Mouse (Mus musculus) brain, embryonic 14.5 days (tissue): ENCODE data around the gene Tac2. TPM values are rescaled to one million over a fixed set of nuclear protein-coding genes. Genes with fewer than 3 reads are reported as not detected.

Source experiments
- DNase-seq: peaks from one replicate; pipeline ENCODE4 v3.0.0-alpha.2; 2011; ENCODE audit warnings: low read depth
- CTCF ChIP-seq: fragments of 200-500 bp; IDR thresholded peaks from 2 replicates; pipeline ENCODE4 v1.5.1; 2012; ENCODE audit warnings: inconsistent platforms, mild to moderate bottlenecking, moderate library complexity, borderline replicate concordance; ENCODE audit not compliant: insufficient read depth, insufficient read length; ENCODE audit errors: extremely low read depth
- POLR2A ChIP-seq: fragments of 200-500 bp; IDR thresholded peaks from 2 replicates; pipeline ENCODE4 v1.6.1; 2012; ENCODE audit warnings: mild to moderate bottlenecking, inconsistent platforms, borderline replicate concordance; ENCODE audit not compliant: poor library complexity, insufficient read depth, insufficient read length, severe bottlenecking; ENCODE audit errors: extremely low read depth
- polyA plus RNA-seq: library from polyadenylated mRNA; depleted of rRNA; stranded (reverse); fragments of >200 nt; gene quantifications from 2 replicates; pipeline ENCODE4 v1.2.3, GENCODE M21; 2012; rRNA removed

Tac2 gene
- 0.74 and 2.1 TPM in 2 replicates for polyA plus RNA-seq

DNA sequence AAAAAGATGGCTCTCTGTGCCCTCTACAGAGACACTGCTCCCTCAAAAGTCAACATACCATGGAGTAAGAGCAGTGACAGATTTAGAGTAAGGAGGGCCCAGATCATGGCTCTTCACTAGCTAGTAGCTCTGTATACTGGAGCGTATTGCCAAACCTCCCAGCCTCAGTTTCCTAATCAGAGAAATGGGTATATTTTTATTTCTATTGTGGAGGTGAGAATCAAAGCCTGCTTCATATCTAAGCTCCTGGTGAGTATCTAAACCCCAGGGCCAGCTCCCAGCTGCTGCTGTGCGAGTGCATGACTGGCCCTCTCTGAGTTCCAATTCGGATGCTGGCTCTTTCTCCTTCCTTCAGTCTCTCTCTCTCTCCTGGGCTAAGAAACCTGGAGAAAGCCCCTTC, at the start of gene Tac2:
Gene Tac2, plus strand, starts transcription at position 301 of the 400 bp plus-strand sequence.
- TF ChIP-seq CTCF (no peak), POLR2A (no peak)
- no peak for DNase-seq

DNA sequence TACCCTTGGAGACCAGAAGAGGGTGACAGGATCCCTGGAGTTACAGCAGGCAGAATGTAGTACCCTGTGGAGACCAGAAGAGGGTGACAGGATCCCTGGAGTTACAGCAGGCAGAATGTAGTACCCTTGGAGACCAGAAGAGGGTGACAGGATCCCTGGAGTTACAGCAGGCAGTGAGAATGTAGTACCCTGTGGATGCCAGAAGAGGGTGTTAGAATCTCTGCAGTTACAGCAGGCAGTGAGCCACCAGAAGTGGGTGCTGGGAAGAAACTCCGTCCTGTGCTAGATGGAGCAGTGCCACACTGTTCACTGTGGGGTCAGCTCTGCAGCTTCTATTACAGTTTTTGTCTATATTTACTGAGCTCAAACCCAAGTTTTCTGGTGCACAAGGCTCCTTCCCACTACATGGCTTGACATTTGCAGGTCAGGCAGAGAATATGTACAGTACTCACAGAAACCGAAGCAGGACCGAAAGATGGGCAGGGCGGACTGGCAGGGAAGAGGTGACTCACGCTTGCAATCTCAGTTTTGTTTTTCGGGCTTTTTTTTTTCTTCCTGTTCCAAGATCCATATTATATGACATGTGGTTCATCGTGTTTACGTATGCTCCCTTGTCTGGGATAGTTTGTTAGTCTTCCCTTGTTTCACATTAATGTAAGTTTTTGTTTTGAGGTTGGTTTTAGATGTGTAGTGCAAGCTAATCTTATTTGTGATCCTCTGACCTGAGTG, 49.3 kb upstream of the Tac2 start:
- TF ChIP-seq CTCF (peak; percentile 75; the same call in 1 of the 2 replicates), POLR2A (no peak)
- DNase-seq, result peak; percentile 90

DNA sequence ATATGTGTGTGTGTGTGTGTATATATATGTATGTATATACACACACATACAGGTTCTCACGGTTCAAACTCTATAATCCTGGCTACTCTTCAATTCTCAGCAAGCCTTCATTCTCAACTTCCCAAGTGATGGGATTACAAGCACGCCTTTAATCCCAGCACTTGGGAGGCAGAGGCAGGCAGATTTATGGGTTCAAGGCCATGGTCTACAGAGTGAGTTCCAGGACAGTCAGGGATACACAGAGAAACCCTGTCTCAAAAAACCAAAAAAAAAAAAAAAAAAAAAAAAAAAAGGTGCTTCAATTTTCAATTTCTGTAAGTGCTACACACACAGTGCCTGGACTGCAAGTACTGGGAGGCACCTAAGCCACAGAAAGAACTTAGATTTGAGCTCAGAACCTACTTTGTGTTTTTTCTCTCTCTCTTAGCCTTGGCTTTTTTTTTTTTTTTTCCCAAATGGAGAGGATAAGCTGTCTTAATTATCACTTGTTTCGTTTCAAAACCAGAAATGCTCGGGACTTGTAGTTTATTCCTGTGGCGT, 48.3 kb upstream of the Tac2 start:
- no peak for DNase-seq
- no peak for TF ChIP-seq CTCF
- no peak for TF ChIP-seq POLR2A

DNA sequence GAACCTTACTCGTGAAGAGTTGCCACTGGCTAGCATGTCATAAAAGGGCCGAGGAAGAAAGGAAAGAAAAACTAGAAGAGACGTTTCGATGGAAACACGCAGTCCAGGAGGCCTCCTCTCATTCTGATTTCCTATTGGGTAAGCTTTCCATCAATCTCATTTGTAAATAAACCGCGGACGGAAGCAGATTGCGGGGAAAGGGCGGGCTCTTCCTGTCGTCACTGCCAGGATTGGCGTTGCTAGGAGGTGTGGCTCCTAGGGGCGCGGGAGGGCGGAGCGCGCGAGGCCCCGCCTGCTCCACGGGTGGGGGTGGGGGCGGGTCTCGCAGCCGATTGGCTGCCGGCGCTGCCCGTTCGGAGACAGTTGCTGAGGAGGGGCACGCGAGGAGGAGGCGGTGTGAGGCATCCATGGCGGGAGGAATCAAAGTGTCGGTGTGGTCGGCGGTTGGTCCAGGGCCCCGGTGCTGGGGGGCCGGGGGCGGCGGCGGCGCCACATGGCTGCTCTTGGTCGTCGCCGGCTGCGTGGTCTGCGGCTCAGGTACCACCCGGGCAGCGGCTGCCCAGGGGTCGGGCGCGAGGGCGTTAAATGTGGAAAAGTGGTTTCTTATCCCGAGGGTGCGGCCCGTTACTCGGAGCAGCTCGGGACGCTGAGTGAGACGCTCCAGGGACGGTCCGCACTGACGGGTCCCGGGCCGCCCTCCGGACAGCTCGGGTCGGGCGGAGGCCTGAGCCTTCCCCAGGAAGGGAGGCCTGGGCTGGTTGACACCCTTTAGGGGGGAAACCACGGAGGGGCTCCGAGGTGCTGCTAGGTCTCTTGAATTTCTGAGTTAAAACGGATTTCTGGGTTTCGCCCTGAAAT, 47.4 kb upstream of the Tac2 start:
- DNase-seq, result peak; percentile 100
- TF ChIP-seq POLR2A, result peak; percentile 44; the same call in 1 of the 2 replicates
- TF ChIP-seq CTCF, result no peak

DNA sequence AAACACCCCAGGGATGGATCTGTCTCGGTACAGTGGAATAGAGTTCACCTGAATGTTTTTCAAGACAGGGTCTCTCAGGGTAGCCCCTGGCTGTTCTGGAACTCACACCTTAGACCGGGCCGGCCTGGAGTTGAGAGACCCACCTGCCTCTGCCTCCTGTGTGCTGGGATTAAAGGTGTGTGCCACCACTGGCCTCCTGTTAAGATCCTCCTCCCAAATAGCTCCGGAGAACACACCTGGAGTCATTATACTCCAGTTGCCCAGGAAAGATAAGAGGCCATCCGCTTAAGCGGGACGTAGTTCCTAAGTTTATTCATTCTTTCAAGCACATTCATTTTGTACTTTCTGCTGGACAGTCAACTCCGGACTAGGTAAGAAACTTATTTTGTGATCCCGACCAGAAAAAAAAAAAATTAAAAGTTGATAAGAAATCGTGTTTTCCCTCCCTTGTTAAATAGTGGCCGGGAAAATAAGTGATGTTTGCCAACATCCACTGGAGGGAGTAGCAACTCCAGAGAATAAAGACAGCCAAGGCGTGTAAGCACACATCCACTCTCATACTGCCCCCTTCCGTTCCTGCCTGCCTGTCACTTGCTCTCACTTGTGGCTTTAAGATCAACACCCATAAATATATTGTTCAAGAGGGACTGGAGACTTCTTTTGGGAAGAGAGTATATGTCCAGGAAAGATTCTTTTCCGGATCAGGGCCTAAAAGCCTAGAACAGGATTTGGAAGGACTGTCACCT, 46.5 kb upstream of the Tac2 start:
- TF ChIP-seq CTCF, result peak; percentile 81
- TF ChIP-seq POLR2A, result no peak
- peak; percentile 92 for DNase-seq

DNA sequence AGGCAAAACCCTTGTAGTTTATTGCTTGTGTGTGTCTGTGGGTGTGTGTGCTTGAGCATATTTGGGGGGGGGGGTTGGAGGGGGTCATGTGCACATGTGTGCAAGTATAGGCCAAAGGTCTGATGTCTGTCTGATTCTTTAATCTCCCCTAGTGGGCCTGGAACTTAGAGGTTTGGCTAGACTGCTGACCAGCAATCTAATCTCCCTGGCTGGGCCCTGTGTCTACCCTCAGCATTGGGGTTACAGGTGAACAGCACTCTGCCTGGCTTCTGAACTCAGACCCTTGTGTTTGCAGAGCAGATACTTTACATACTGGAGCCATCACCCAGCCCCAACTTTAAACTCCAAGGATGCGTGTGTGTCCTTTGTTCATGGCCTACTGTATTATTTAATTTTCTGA, 45.1 kb upstream of the Tac2 start:
- TF ChIP-seq POLR2A (no peak), CTCF (no peak)
- no peak for DNase-seq

DNA sequence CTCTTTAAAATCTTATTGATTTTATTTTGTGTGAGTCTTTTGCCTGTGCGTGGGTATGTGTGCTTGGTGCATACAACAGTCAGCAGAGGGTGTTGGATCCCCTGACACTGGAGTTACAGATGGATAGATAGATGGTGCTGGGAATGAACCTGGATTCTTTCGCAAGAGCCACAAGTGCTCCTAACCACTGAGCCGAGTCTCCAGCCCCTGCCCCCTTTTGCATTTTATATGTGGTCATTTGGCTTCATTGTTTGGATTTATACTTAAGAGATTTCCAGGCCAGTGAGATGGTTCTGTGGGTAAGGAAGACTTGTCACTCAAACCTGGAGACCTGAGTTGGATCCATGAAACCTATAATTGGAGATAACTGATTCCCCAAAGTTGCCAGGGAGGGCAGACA, 44.4 kb upstream of the Tac2 start:
- no peak for DNase-seq
- no peak for TF ChIP-seq CTCF
- TF ChIP-seq POLR2A, result no peak

DNA sequence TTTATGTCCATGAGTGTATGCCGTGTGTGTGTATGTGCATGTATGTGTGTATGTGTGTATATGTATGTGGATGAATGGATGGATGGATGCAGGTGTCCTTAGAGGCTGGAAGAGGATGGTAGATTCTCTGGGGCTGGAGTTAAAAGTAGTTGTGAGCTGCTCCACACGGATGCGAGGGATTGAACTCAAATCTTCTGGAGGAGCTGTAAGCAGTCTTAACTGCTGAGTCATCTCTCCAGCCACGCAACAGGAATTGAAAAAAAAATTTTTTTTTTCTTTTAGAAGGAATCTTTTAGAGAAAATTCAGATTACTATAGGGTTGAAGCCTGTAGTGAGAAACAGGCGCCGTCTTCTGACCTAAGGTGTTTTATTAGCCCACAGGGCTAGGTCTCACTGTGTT, 41.4 kb upstream of the Tac2 start:
- no peak for DNase-seq
- TF ChIP-seq POLR2A, result no peak
- TF ChIP-seq CTCF, result no peak

DNA sequence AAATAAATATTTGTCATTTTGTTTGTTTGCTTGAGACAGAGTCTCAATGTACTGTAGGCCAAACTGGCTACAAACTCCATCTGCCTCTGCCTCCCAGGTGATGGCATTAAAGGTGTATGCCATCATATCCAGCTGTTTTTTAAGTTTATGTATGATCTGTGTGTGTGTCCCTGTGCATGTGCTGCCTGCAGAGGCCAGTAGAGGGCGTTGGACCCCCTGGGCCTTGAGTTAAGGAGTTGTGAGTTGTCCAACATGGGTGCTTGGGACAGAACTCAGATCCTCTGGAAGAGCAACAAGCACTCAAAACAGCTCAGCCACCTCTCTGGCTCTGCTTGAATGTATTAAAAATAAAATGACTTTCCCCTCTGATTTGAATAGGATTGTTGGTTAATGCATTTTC, 33.2 kb upstream of the Tac2 start:
- DNase-seq, result no peak
- TF ChIP-seq CTCF (peak; percentile 18; the same call in 1 of the 2 replicates), POLR2A (no peak)

DNA sequence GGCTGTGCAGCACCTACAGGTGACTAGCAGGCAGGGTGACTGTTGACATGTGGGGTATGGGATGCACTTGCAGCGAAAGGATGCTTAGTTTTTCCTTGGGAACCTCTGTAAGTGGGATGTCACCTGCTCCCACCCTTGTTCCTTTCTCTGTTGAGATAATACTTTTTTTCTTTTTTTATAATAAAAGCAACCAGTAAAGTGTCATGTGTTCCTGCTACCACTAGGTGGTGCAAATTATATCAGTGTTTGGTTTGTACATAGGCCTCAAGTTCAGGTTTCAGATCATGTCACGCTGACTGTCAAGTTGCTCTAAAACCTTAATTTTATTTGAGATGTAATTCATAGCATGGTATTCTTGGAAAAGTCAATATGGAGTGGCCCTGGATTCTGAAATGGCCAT, 29.6 kb upstream of the Tac2 start:
- DNase-seq, result peak; percentile 59
- TF ChIP-seq CTCF (peak; percentile 49; the same call in 1 of the 2 replicates), POLR2A (no peak)

DNA sequence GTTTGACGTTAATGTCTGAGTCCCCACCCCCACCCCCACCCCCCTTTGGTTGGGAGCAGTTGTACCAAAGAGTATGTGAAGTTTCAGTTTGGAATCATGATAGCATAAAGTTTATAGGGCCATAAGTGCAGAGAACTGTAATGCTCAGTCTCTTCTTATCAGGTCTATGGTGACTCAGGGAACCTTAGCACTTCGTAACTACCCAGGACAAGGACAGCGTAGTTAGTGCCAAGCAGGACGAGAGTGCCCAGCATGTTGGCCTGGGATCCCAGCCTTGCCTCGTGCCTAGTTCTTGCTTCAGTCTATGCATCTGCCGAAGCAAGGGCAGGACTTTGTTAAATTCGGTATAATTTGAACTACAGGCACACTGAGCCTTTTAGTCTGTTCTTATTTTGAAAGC, 28.5 kb upstream of the Tac2 start:
- no peak for TF ChIP-seq POLR2A
- TF ChIP-seq CTCF, result no peak
- DNase-seq, result no peak

DNA sequence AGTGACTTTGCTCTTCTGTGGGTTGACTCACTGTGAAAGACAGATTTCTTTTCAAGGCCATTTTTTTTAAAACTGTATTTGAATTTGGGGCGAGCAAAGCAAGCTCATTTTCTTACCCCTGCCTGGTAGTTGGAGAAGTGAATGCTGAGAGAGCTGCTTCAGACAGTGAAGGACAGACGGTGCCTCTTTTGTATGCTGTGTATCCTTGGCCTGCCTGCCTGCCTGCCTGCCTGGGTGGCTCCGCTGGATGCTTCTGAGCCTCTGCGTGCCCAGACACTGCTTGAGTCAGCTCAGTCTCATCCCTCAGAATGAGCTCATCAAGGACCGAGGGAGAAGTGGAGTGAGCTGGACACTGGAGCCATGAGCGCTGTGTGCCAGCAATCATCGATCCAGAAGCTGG, 25.3 kb upstream of the Tac2 start:
- no peak for DNase-seq
- TF ChIP-seq CTCF (no peak), POLR2A (no peak)

DNA sequence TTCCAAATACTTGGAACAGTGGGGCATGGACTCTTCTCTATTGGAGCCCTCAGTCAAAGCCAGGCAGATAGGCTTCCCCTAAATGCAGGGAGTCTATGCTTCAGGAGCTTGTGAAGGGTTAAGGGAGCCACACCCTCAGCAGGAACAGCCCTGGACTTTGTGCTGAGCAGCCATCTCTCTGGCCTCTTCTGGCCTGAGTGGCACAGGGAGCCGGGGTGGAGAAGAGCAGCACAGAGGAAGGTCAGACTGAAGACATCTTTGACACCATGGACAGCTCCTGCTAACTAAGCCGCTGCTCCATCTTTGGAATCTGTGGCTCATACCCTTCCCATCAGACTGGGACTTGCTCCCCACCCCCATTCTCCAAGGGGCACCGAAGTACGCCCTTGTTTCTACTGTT, 21.0 kb upstream of the Tac2 start:
- TF ChIP-seq POLR2A (no peak), CTCF (no peak)
- DNase-seq, result no peak

DNA sequence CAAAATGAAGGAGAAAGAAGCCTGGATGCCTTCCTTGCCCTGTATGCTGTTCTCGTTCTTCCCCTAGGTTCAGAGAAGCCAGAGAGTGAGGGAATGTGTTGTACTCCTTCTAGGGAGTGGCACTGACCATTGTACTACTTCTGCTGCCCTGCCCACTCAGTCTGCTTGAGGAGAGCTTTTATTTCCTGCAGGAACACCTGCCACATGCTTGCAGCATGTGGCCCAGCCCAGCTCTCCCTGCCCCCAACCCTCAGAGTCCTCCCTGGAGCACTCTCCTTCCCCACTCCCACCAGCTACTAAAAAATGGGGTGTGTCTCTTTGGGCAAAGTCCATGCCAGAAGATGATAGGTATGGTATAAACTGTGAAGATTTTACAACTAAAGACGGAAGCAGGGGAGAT, 20.0 kb upstream of the Tac2 start:
- TF ChIP-seq POLR2A (no peak), CTCF (no peak)
- DNase-seq, result no peak
